23 mouse cellular contexts compared by ENCODE assay signal in the genomic region with DNA sequence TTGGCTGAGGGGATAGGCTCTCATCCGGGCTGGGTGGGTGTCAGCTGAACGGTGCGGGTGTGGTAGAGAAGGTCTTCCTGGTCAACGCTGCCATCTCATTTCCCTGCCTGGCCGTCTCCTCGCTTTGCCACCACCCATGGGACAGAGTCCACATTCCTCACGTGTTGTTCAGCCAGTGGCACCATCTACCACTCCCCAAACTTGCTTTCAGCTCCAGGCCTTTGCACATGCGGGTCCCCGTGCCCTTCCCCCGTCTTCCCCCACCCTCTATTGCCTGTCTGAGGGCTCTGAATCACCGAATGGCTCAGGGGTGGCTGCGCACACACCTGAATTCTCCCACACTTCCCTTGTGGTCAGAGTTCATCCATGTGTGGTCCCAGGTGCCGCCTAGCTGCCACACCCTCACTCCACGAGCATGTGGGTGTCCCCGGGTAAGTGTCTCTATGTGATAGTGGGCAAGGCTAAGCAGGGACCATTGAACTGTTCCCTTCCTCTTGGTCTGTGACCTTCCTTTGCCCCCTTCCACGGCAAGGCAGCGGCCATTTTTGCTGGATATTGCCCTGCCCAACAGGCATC. TPM values are rescaled to one million over a fixed set of nuclear protein-coding genes. Genes with fewer than 3 reads are reported as not detected.
DNase-seq lines count a peak whose midpoint lies in the region; ATAC-seq and TF ChIP-seq lines count a peak whose summit lies in the region.
"Had no signal": no experiment of that assay in that cellular context is flagged by ENCODE, and none has a peak within 500 bp of the region (broad histone marks: within the 10 kb centered on the region; RNA-seq: fewer than 3 reads in every experiment).

No protein-coding gene starts in this region.

- no peaks in the 10 kb centered on the region for H3K79me2 ChIP-seq in MEL (ENCODE audit: control insufficient read depth, insufficient read depth, low read length, poor library complexity)

- H3K4me2 ChIP-seq in kidney, embryonic 15.5 days: no peak overlapping the region
- H3K4me2 ChIP-seq in stomach, postnatal 0 days (replicated peaks; ENCODE audit: low read depth): no peak overlapping the region
- H3K4me2 ChIP-seq: forebrain, embryonic 12.5 days; hindbrain, embryonic 15.5 days had no signal

- TF ChIP-seq CTCF in kidney, adult 2 months (conservative IDR thresholded peaks at IDR 0.05; ENCODE audit: insufficient read depth, insufficient read length, low read depth, low read length): no peak
- TF ChIP-seq CTCF in MEL (IDR thresholded peaks at IDR 0.05 in 2 of 3, conservative IDR thresholded peaks at IDR 0.05 in 1 of 3; ENCODE audit: control insufficient read depth in 1 of 3, insufficient read depth in 1 of 3, low read depth in 2 of 3, low read length in 3 of 3, poor library complexity in 1 of 3, severe bottlenecking in 1 of 3): no peak
- no peak; the same call in 1 of the 2 replicates for TF ChIP-seq CTCF in stomach, postnatal 0 days (IDR thresholded peaks at IDR 0.05; ENCODE audit: low read depth)

- no peaks in the 10 kb centered on the region for H3K4me1 ChIP-seq in kidney, adult 2 months (ENCODE audit: control insufficient read depth, insufficient read depth, low read length)
- peaks cover 11% of the 10 kb centered on the region for H3K4me1 ChIP-seq in kidney, embryonic 15.5 days
- peaks cover 22 to 36% of the 10 kb centered on the region in 2 experiments for H3K4me1 ChIP-seq in MEL (ENCODE audit: control insufficient read depth in 1 of 2, insufficient read depth in 2 of 2, low read length in 2 of 2)
- H3K4me1 ChIP-seq in stomach, postnatal 0 days (replicated peaks; ENCODE audit: control insufficient read depth, insufficient read depth): peaks cover 5% of the 10 kb centered on the region; the same call in 1 of the 2 replicates
- H3K4me1 ChIP-seq: hindbrain, embryonic 15.5 days; midbrain, embryonic 15.5 days had no signal

- TF ChIP-seq POLR2A in kidney, adult 2 months (IDR thresholded peaks at IDR 0.05; ENCODE audit: low read depth, low read length): no peak
- TF ChIP-seq POLR2A in MEL (IDR thresholded peaks at IDR 0.05; ENCODE audit: control insufficient read depth in 1 of 2, insufficient read depth in 1 of 2, low read depth in 1 of 2, low read length in 2 of 2, poor library complexity in 1 of 2): no peak

- TF ChIP-seq RAD21 in MEL (IDR thresholded peaks at IDR 0.05; ENCODE audit: low read depth, low read length): no peak

- peak; percentile 52 for DNase-seq in kidney, adult 2 months
- DNase-seq in MEL (ENCODE audit: low read depth, low spot score): no peak
- DNase-seq in kidney, postnatal 25 days: peak; percentile 15 to 52
- DNase-seq in stomach, postnatal 0 days (ENCODE audit: low spot score): peak; percentile 87
- no peak for DNase-seq in lung, adult 18-20 months
- DNase-seq in urinary bladder, postnatal 14 days (ENCODE audit: low spot score): no peak
- DNase-seq: adrenal gland, adult 2 months; cerebellum, adult 9-11 months; gastrocnemius, adult 2 months; heart, postnatal 4 days; lung, adult 2 months; lung, postnatal 36 days; spleen, adult 18-20 months; thymus, postnatal 14 days had no signal

- no peak overlapping the region for H3K9ac ChIP-seq in kidney, embryonic 15.5 days
- H3K9ac ChIP-seq in MEL (ENCODE audit: control insufficient read depth, low read depth, low read length, poor library complexity, severe bottlenecking): peak overlapping the region; percentile 8
- no peak overlapping the region for H3K9ac ChIP-seq in stomach, postnatal 0 days (ENCODE audit: low read length)
- H3K9ac ChIP-seq: forebrain, embryonic 12.5 days; heart, embryonic 13.5 days; hindbrain, embryonic 15.5 days; midbrain, embryonic 15.5 days had no signal

- H3K36me3 ChIP-seq in kidney, adult 2 months (ENCODE audit: control insufficient read depth, insufficient read depth, low read length): no peaks in the 10 kb centered on the region
- H3K36me3 ChIP-seq in kidney, embryonic 15.5 days: no peaks in the 10 kb centered on the region
- peaks cover 0 to 22% of the 10 kb centered on the region in 2 experiments; a peak in 2 of 4 replicates for H3K36me3 ChIP-seq in MEL (ENCODE audit: control insufficient read depth in 1 of 2, insufficient read depth in 2 of 2, low read length in 2 of 2)
- no peaks in the 10 kb centered on the region for H3K36me3 ChIP-seq in stomach, postnatal 0 days (ENCODE audit: control insufficient read depth, insufficient read depth, low read length)
- H3K36me3 ChIP-seq: forebrain, embryonic 12.5 days; heart, embryonic 13.5 days; hindbrain, embryonic 15.5 days; midbrain, embryonic 15.5 days had no signal

- WGBS in kidney, adult 2 months: 68% methylated on average over 17 of the region's 17 CpGs
- WGBS in kidney, embryonic 15.5 days: 82% methylated on average over 17 of the region's 17 CpGs
- WGBS in stomach, postnatal 0 days: 58% methylated on average over 17 of the region's 17 CpGs

- no peak overlapping the region for H3K27ac ChIP-seq in kidney, adult 2 months (ENCODE audit: insufficient read depth, low read depth, low read length)
- no peak overlapping the region for H3K27ac ChIP-seq in kidney, embryonic 15.5 days
- no peak overlapping the region for H3K27ac ChIP-seq in MEL (ENCODE audit: control insufficient read depth, low read depth, low read length)
- peak overlapping the region; percentile 45 for H3K27ac ChIP-seq in stomach, postnatal 0 days (replicated peaks)
- H3K27ac ChIP-seq: forebrain, embryonic 12.5 days; gastrocnemius, adult 2 months; heart, embryonic 13.5 days; hindbrain, embryonic 15.5 days; midbrain, embryonic 15.5 days had no signal

- no peak for ATAC-seq in kidney, embryonic 15.5 days (replicated peaks; ENCODE audit: low FRiP score)
- peak; percentile 79 for ATAC-seq in stomach, postnatal 0 days (ENCODE audit: low FRiP score, low TSS enrichment)
- ATAC-seq: midbrain, embryonic 15.5 days had no signal

- TF ChIP-seq EP300 in MEL (IDR thresholded peaks at IDR 0.05; ENCODE audit: low read depth in 1 of 2, low read length in 2 of 2): no peak
- no peak for TF ChIP-seq EP300 in stomach, postnatal 0 days (optimal IDR thresholded peaks at IDR 0.05)

- H3K4me3 ChIP-seq in kidney, adult 2 months (ENCODE audit: insufficient read depth, low read depth, low read length): no peak overlapping the region
- no peak overlapping the region for H3K4me3 ChIP-seq in kidney, embryonic 15.5 days (replicated peaks)
- peak overlapping the region in 1 of 2 experiments; percentile 32; a peak in 1 of 4 replicates for H3K4me3 ChIP-seq in MEL (ENCODE audit: control insufficient read depth in 1 of 2, insufficient read depth in 1 of 2, low read depth in 2 of 2, low read length in 2 of 2)
- no peak overlapping the region for H3K4me3 ChIP-seq in stomach, postnatal 0 days (ENCODE audit: low read depth, low read length)
- H3K4me3 ChIP-seq: forebrain, embryonic 12.5 days; gastrocnemius, adult 2 months; hindbrain, embryonic 15.5 days; midbrain, embryonic 15.5 days; myocyte had no signal

- no peaks in the 10 kb centered on the region for H3K9me3 ChIP-seq in kidney, embryonic 15.5 days (replicated peaks)
- no peaks in the 10 kb centered on the region for H3K9me3 ChIP-seq in MEL (replicated peaks; ENCODE audit: insufficient read depth, low read length)
- no peaks in the 10 kb centered on the region for H3K9me3 ChIP-seq in stomach, postnatal 0 days (ENCODE audit: control insufficient read depth, low read length)
- H3K9me3 ChIP-seq: forebrain, embryonic 12.5 days; hindbrain, embryonic 15.5 days; midbrain, embryonic 15.5 days had no signal

- no peaks in the 10 kb centered on the region for H3K27me3 ChIP-seq in kidney, adult 2 months (replicated peaks; ENCODE audit: control insufficient read depth, insufficient read depth, low read length)
- no peaks in the 10 kb centered on the region for H3K27me3 ChIP-seq in kidney, embryonic 15.5 days
- no peaks in the 10 kb centered on the region for H3K27me3 ChIP-seq in MEL (ENCODE audit: control insufficient read depth in 1 of 2, insufficient read depth in 2 of 2, low read length in 2 of 2)
- H3K27me3 ChIP-seq in stomach, postnatal 0 days (ENCODE audit: control insufficient read depth, insufficient read depth, low read length): no peaks in the 10 kb centered on the region
- H3K27me3 ChIP-seq: CH12.LX; hindbrain, embryonic 15.5 days; midbrain, embryonic 15.5 days had no signal

TF ChIP-seq in MEL, 35 proteins besides CTCF, POLR2A, EP300 and RAD21:
- 0 out of 2 replicates have a peak, but pooled peaks have one; percentile 3 for TF ChIP-seq ETS1 (IDR thresholded peaks at IDR 0.05; ENCODE audit: low read depth, low read length)
- TF ChIP-seq MAX (IDR thresholded peaks at IDR 0.05; ENCODE audit: low read length): 0 out of 2 replicates have a peak, but pooled peaks have one; percentile 25
- no peak for TF ChIP-seq NRF1 (IDR thresholded peaks at IDR 0.05; ENCODE audit: insufficient read depth, low read depth, low read length, poor library complexity, severe bottlenecking)
- TF ChIP-seq MXI1 (IDR thresholded peaks at IDR 0.05; ENCODE audit: low read depth, low read length): 0 out of 2 replicates have a peak, but pooled peaks have one; percentile 24

RNA-seq across cellular contexts. Expression of a gene that starts 32.0 kb away (rescaled TPM):
- 0.10 and 0.33 TPM in 2 replicates for polyA plus RNA-seq in kidney, adult 2 months (2012; rRNA removed)
- 2.6 and 4.5 TPM in 2 replicates for polyA plus RNA-seq in kidney, embryonic 15.5 days (2015; fragmentation: Nextera tagmentation; extraction: Ambion mirVana)
- total RNA-seq in MEL (2012; rRNA removed): not detected in 2 replicates
- polyA plus RNA-seq in MEL (2012; ENCODE audit: insufficient read depth in 1 of 2, insufficient read length in 2 of 2, low read depth in 1 of 2, low replicate concordance in 2 of 2, missing spikeins in 1 of 2): not detected
- polyA plus RNA-seq in stomach, postnatal 0 days (2015; fragmentation: Nextera tagmentation; extraction: Ambion mirVana): 2,145 and 2,418 TPM in 2 replicates
- total RNA-seq: adrenal gland, adult 2 months; CH12.LX; gastrocnemius, adult 2 months; liver, adult 2 months; megakaryocyte-erythroid progenitor cell, adult 5-6 weeks had no signal

Comparison
In these comparisons a context has a peak if more than half of its experiments do, and no peak if none do; other contexts are left out.
1. DNase-seq: peak in kidney, adult 2 months (single experiment), kidney, postnatal 25 days (2 of 2) and stomach, postnatal 0 days (single experiment); none in MEL (single experiment), lung, adult 18-20 months (0 of 2) and urinary bladder, postnatal 14 days (single experiment).
2. RNA of a gene that starts 32.0 kb away (polyA plus RNA-seq): 2,145 to 2,418 TPM in stomach, postnatal 0 days; 2.6 to 4.5 TPM in kidney, embryonic 15.5 days, 0.10 to 0.33 TPM in kidney, adult 2 months and not detected in MEL; every median in the first group is over 100 times any median in the second.